Mouse (Mus musculus) natural killer cell, adult 2 months (primary cell): ENCODE measurements at regions not wholly inside any gene's neighbourhood (a gene's known extent, or its start where the extent isn't known, plus 50 kb on each side); places are given as distances from the start of the nearest gene placed in this dataset.
A peak's percentile ranks its signal among the peaks of the same experiment; 100 is the strongest.

Experiments
- DNase-seq, 2 experiments: peaks; one replicate each; pipeline ENCODE4 v3.0.0; 2022; ENCODE audit warnings: low spot score in 2 of 2

- no peak for DNase-seq
Measured at GRCm38 (mm10) chr12:77667151-77667874, 429.4 kb downstream of the Fut8 start.

GRCm38 (mm10) chr12:77667875-77668204 lies 429.9 kb downstream of the Fut8 start:
- peak; percentile 22 to 58 for DNase-seq

- DNase-seq = no peak
Measured at GRCm38 (mm10) chr12:77670531-77670930, 432.6 kb downstream of the Fut8 start.

GRCm38 (mm10) chr12:77674352-77674751 lies 436.4 kb downstream of the Fut8 start:
- DNase-seq = no peak

GRCm38 (mm10) chr12:77674755-77675154 lies 436.8 kb downstream of the Fut8 start:
- DNase-seq = peak; percentile 21 to 45

- no peak for DNase-seq
Measured at GRCm38 (mm10) chr12:77678040-77678439, 440.1 kb downstream of the Fut8 start.

GRCm38 (mm10) chr12:77694101-77694500 lies 456.2 kb downstream of the Fut8 start:
- DNase-seq = no peak

- DNase-seq = no peak
Measured at GRCm38 (mm10) chr12:77696039-77696631, 458.2 kb downstream of the Fut8 start.

- DNase-seq = no peak
Measured at GRCm38 (mm10) chr12:77696662-77697061, 458.7 kb downstream of the Fut8 start.

- DNase-seq = peak in 1 of 2 experiments; percentile 3
Measured at GRCm38 (mm10) chr12:77698088-77698487, 460.2 kb downstream of the Fut8 start.

- no peak for DNase-seq
Measured at GRCm38 (mm10) chr12:77699896-77700605, 462.1 kb downstream of the Fut8 start.

GRCm38 (mm10) chr12:77715506-77715905 lies 477.6 kb downstream of the Fut8 start:
- no peak for DNase-seq

- DNase-seq = no peak
Measured at GRCm38 (mm10) chr12:77715979-77716378, 478.1 kb downstream of the Fut8 start.

- DNase-seq = no peak
Measured at GRCm38 (mm10) chr12:77727766-77728165, 466.3 kb upstream of the Gm6657 start.

GRCm38 (mm10) chr12:77739047-77739760 lies 454.8 kb upstream of the Gm6657 start:
- no peak for DNase-seq

- no peak for DNase-seq
Measured at GRCm38 (mm10) chr12:77742716-77743115, 451.3 kb upstream of the Gm6657 start.

- no peak for DNase-seq
Measured at GRCm38 (mm10) chr12:77749438-77750007, 444.5 kb upstream of the Gm6657 start.

- no peak for DNase-seq
Measured at GRCm38 (mm10) chr12:77752181-77752580, 441.9 kb upstream of the Gm6657 start.

- DNase-seq = no peak
Measured at GRCm38 (mm10) chr12:77756021-77756420, 438.0 kb upstream of the Gm6657 start.

- DNase-seq = no peak
Measured at GRCm38 (mm10) chr12:77760976-77761375, 433.1 kb upstream of the Gm6657 start.

GRCm38 (mm10) chr12:77776011-77776546 lies 418.0 kb upstream of the Gm6657 start:
- DNase-seq = no peak

- no peak for DNase-seq
Measured at GRCm38 (mm10) chr12:77776755-77777154, 417.3 kb upstream of the Gm6657 start.
